Mouse (Mus musculus) forebrain, embryonic 13.5 days (tissue): ENCODE measurements at regions not wholly inside any gene's neighbourhood (a gene's known extent, or its start where the extent isn't known, plus 50 kb on each side); places are given as distances from the start of the nearest gene placed in this dataset.
A peak's percentile ranks its signal among the peaks of the same experiment; 100 is the strongest.

ENCODE experiments used
- ATAC-seq: fragments of 200-750 bp; cut with Nextera tagmentation; 2 replicates; pipeline ENCODE4 v1.8.0; 2017
- H3K27ac ChIP-seq: fragments of 300-500 bp; sonication (generic); 2 replicates; pipeline ENCODE4 v1.5.1; 2015; ENCODE audit warnings: inconsistent platforms, mild to moderate bottlenecking, moderate library complexity
- H3K27me3 ChIP-seq: fragments of 300-500 bp; sonication (generic); 2 replicates; pipeline ENCODE4 v1.6.1; 2015; ENCODE audit warnings: mild to moderate bottlenecking, inconsistent platforms
- H3K36me3 ChIP-seq: fragments of 300-500 bp; sonication (generic); 2 replicates; pipeline ENCODE4 v1.6.1; 2015; ENCODE audit warnings: mild to moderate bottlenecking, inconsistent platforms; ENCODE audit not compliant: poor library complexity, severe bottlenecking
- H3K4me1 ChIP-seq: fragments of 300-500 bp; sonication (generic); 2 replicates; pipeline ENCODE4 v1.6.1; 2015; ENCODE audit warnings: inconsistent platforms
- H3K4me2 ChIP-seq: fragments of 300-500 bp; sonication (generic); 2 replicates; pipeline ENCODE4 v1.6.1; 2015; ENCODE audit warnings: inconsistent platforms, mild to moderate bottlenecking, moderate library complexity
- H3K4me3 ChIP-seq: fragments of 300-500 bp; sonication (generic); 2 replicates; pipeline ENCODE4 v1.5.1; 2015; ENCODE audit warnings: mild to moderate bottlenecking, inconsistent platforms
- H3K9ac ChIP-seq: fragments of 300-500 bp; sonication (generic); 2 replicates; pipeline ENCODE4 v1.6.1; 2015; ENCODE audit warnings: mild to moderate bottlenecking, inconsistent platforms
- H3K9me3 ChIP-seq: fragments of 300-500 bp; sonication (generic); replicated peaks from 2 replicates; pipeline ENCODE4 v1.6.1; 2016; ENCODE audit warnings: inconsistent platforms
- WGBS: fragments of 180-500 bp; shearing (Covaris S2); methylation state at CpG from one replicate; pipeline ENCODE4 v1.1.7; 2015; 5-methylcytosine and 5-hydroxymethylcytosine counted together

DNA sequence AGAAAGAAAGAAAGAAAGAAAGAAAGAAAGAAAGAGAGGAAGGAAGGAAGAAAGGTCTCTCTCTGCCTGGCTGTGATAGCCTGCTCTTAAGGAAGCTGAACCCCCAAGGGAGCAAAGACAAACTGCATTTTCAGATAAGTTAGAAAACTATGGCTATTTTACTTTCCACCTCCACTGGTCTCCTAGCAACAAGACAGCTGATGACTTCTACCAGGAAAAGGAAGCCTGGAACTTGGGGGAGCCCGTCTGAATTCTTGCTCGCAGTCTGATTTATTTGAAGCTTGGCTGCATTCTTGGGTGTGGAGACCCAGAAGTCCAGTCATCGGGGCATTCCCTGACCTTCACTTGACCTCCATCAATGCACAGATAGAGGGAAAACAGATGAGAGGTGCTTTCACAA, 1406.1 kb upstream of the A1bg start:
- Histone ChIP-seq H3K9me3 (no peaks in the 10 kb centered on the region), H3K36me3 (no peaks in the 10 kb centered on the region), H3K4me2 (no peak overlapping the region), H3K27ac (no peak overlapping the region), H3K4me1 (no peaks in the 10 kb centered on the region), H3K4me3 (no peak overlapping the region), H3K9ac (no peak overlapping the region), H3K27me3 (no peaks in the 10 kb centered on the region)
- no peak for ATAC-seq
- 48% methylated on average over 3 of the region's 3 CpGs for WGBS

DNA sequence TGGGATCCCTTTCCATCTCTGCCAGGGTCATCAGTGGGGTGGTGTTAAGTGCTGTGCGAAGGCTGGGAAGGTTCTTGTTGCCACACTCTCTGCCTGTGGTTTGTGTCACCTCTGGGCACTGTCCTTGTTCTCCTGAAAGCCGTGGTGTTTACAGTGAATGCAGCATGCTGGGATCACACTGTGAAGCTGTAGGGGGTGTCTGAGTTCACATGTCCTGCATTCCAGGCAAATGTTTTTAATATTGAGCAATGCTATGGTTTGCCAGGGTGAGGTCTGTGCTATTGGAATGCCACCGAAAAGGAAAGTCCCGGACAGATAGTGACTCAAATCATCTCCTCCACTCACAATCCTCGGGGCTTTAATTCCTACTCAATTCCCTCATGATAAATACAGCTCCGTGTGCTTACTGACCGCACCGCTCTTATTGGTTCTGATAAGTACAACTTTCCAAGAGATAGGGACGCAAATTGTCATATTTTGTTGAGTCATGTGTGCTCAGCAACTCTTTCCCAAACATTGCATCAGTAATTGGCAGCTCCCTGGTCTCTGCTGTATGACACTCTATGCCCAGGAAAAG, 1405.6 kb upstream of the A1bg start:
- H3K27ac ChIP-seq, result no peak overlapping the region
- H3K9me3 ChIP-seq, result no peaks in the 10 kb centered on the region
- no peak overlapping the region for H3K4me2 ChIP-seq
- H3K9ac ChIP-seq, result no peak overlapping the region
- H3K36me3 ChIP-seq, result no peaks in the 10 kb centered on the region
- no peaks in the 10 kb centered on the region for H3K27me3 ChIP-seq
- H3K4me1 ChIP-seq, result no peaks in the 10 kb centered on the region
- no peak overlapping the region for H3K4me3 ChIP-seq
- WGBS, result 73% methylated on average over 9 of the region's 9 CpGs
- ATAC-seq, result no peak

DNA sequence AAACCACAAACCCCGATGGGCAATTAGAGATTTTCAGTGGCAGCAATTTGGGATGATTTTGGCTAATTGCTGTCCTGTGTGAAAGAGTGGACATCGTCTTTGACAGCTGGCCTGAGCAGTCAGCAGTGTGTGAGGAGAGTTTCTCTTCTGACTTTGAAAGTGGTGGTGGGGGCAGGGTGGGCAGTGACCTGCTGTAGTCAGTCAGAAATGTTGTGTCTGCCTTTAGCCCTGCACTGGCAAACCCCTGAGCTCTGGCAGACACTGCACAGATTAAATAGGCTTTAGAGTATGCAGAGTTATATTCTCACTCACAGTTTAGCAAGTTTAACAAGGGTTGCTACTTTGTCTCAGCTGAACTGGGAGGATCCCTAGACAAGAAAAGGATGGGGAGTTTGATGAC, 1404.7 kb upstream of the A1bg start:
- Histone ChIP-seq H3K4me2 (no peak overlapping the region), H3K9ac (no peak overlapping the region), H3K4me1 (no peaks in the 10 kb centered on the region), H3K27me3 (no peaks in the 10 kb centered on the region), H3K27ac (no peak overlapping the region), H3K36me3 (no peaks in the 10 kb centered on the region), H3K4me3 (no peak overlapping the region), H3K9me3 (no peaks in the 10 kb centered on the region)
- no peak for ATAC-seq
- WGBS, result 52% methylated on average over 2 of the region's 2 CpGs

DNA sequence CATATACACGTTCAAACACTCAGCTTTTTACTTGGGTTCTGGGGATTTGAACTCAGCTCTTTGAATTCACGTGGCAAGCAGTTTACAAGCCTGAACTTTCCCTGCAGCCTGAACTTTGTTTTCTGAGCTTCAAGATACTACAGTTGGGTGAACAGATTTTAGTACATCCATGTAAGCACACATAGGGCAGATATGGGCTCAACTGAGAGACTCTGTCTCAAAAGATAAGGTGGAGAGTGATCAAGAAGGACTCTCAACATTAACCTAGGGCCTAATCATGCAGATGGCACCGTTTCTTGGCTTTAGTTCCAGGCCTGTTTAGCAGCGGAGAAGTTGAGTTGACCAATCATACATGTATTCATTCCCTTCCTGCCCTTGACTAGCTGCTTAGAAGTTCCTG, 1403.7 kb upstream of the A1bg start:
- Histone ChIP-seq H3K9ac (no peak overlapping the region), H3K27me3 (no peaks in the 10 kb centered on the region), H3K36me3 (no peaks in the 10 kb centered on the region), H3K4me3 (no peak overlapping the region), H3K9me3 (no peaks in the 10 kb centered on the region), H3K4me1 (no peaks in the 10 kb centered on the region), H3K27ac (no peak overlapping the region), H3K4me2 (no peak overlapping the region)
- WGBS, result 90% methylated on average over 4 of the region's 4 CpGs
- ATAC-seq, result no peak

DNA sequence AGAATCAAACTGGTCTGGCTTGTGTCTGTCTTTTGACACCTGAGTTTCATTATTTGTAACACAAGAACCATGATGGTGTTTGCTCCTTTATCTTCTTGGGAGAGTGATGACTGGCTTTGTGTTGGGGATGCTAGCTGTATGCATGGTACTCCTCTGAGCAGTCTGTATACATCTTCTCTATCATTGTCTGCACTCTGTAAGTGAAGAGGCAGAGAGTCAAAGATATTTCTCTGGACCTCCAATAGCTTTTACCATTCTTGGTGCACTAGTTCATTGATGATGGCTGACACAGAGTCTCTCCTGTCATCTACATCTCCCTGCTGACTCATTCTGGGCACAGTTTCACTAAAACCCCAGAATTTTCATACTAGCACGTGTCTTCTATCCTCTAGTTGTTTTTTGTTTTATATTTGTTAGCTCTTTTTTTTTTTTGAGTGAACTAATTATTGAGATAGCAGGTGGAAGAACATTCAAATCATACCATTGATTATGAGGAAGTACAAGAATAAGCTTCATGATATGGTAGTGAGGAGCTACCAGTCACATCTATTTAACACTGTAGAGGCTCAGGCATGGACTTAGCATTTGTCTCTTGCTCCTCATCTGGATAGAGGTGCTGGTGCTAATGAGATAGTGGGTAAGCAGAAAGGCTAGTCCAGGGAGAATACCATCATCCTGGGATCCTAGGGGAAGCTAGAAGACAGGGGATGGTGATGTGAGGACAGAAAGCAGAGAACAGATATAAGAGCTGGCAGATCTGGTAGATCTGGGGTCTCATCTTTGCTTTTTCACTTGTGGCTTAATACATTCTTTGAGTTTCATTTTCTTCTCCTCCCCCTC, 1402.9 kb upstream of the A1bg start:
- WGBS, result 83% methylated on average over 1 of the region's 1 CpGs
- Histone ChIP-seq H3K4me3 (no peak overlapping the region), H3K9ac (no peak overlapping the region), H3K4me1 (no peaks in the 10 kb centered on the region), H3K27ac (no peak overlapping the region), H3K4me2 (no peak overlapping the region), H3K27me3 (no peaks in the 10 kb centered on the region), H3K36me3 (no peaks in the 10 kb centered on the region), H3K9me3 (no peaks in the 10 kb centered on the region)
- no peak for ATAC-seq

DNA sequence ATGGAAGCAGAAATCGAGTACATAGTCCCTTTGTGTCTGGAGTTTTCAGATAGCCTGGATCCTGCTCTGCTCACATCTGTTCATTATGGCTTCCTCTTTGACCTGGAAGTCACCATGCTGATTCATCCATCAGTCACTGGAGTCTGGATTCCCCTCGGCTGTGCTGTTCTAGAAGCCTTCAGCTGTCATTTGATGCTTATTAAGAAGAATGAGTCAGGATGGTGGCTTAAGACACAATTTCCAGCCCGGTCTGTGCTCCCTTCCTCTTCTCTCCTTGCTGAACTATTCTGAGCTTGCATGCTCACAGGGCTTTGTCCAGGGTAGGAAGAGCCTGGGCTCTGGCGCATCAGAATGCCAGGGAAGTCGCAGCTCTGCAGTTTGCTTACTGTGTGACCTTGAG, 1398.2 kb upstream of the A1bg start:
- ATAC-seq, result no peak
- Histone ChIP-seq H3K4me2 (no peak overlapping the region), H3K9me3 (no peaks in the 10 kb centered on the region), H3K27me3 (no peaks in the 10 kb centered on the region), H3K36me3 (no peaks in the 10 kb centered on the region), H3K9ac (no peak overlapping the region), H3K27ac (no peak overlapping the region), H3K4me1 (no peaks in the 10 kb centered on the region), H3K4me3 (no peak overlapping the region)
- 78% methylated on average over 5 of the region's 5 CpGs for WGBS

DNA sequence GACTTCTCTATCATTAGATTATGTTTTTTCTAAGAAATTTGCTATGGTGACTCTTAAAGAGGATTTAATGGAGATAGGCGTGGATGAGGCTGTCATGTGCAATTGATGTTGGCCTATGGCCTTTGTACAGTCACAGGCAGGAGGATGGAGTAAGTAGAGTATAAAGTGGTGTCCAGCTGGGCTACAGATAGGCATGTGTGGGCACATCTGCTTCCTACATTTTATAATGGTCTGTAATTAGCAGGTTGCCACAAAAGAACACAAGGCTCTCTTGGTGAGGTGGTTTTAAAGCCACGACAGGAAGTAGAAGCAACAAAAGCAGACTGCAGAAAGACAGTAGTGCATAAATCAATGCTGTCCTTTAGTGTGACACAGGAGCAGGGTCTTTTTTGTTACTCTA, 1391.6 kb upstream of the A1bg start:
- Histone ChIP-seq H3K27me3 (no peaks in the 10 kb centered on the region), H3K9ac (no peak overlapping the region), H3K4me2 (no peak overlapping the region), H3K4me1 (no peaks in the 10 kb centered on the region), H3K27ac (no peak overlapping the region), H3K9me3 (no peaks in the 10 kb centered on the region), H3K36me3 (no peaks in the 10 kb centered on the region), H3K4me3 (no peak overlapping the region)
- 38% methylated on average over 2 of the region's 2 CpGs for WGBS
- ATAC-seq, result peak; percentile 33; the same call in 1 of the 2 replicates

DNA sequence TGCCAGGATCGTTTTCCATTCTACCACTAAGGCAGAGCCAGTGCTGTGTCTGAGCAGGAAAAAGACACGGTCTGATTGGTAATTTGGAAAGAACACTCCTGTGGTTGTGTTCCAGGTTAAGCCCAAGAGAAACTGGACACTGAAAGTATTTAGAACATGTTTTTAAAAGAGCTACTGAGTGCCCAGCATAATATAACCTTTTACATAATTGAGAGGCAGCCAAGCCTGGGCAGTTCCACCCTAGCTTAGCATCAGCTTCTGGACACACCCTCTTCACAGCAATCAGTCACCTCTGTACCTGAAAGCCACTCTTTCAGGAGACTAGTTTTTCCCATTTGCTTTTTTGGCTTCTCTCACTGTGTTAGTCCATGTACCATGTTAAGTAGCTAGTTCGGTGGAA, 1379.4 kb upstream of the A1bg start:
- H3K4me1 ChIP-seq, result no peaks in the 10 kb centered on the region
- H3K36me3 ChIP-seq, result no peaks in the 10 kb centered on the region
- WGBS, result 92% methylated on average over 3 of the region's 3 CpGs
- no peaks in the 10 kb centered on the region for H3K9me3 ChIP-seq
- H3K27ac ChIP-seq, result no peak overlapping the region
- no peak overlapping the region for H3K4me2 ChIP-seq
- no peak overlapping the region for H3K9ac ChIP-seq
- no peak overlapping the region for H3K4me3 ChIP-seq
- ATAC-seq, result no peak
- H3K27me3 ChIP-seq, result no peaks in the 10 kb centered on the region

DNA sequence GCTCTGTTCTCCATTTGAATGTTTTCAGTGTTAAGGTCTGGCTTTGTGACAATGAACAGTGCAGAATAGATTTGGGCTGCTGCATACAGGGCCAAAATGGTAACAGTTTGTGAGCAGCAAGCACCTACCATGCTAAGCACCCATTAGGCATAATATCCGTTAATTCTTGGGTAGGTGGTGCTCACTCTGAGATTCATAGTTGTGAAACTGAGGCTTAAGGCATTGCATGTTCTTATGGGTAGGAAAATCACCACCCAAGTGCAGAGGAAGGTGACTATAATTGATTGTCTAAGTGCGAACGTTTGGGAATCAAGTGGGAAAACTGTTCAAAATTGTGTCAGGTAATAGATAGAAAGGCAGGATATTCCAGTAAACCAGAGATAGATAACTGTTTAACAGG, 1378.8 kb upstream of the A1bg start:
- no peaks in the 10 kb centered on the region for H3K9me3 ChIP-seq
- no peak for ATAC-seq
- no peaks in the 10 kb centered on the region for H3K27me3 ChIP-seq
- no peaks in the 10 kb centered on the region for H3K36me3 ChIP-seq
- no peak overlapping the region for H3K27ac ChIP-seq
- WGBS, result 94% methylated on average over 3 of the region's 3 CpGs
- H3K4me2 ChIP-seq, result no peak overlapping the region
- H3K4me1 ChIP-seq, result no peaks in the 10 kb centered on the region
- no peak overlapping the region for H3K9ac ChIP-seq
- no peak overlapping the region for H3K4me3 ChIP-seq

DNA sequence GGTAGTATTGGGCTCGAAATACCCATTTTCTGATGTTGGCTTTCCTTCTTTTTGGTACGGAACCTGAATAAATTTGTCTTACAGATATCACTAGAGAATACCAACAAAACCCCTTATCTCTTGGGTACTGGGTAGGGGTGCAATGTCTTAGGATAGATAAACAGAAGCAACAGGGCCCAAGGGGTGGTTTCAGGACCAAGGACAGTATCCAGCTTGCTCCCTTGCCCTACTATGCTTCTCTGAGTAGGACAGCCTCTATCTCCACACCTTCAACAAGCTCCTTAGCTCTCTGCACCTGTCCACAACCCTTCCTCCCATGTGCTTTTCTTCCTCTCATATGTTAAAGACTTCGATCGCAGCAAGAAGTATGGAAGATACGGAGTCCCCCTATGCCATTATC, 1374.3 kb upstream of the A1bg start:
- Histone ChIP-seq H3K4me2 (no peak overlapping the region), H3K4me1 (peaks cover 11% of the 10 kb centered on the region), H3K9me3 (no peaks in the 10 kb centered on the region), H3K4me3 (no peak overlapping the region), H3K9ac (no peak overlapping the region), H3K36me3 (no peaks in the 10 kb centered on the region), H3K27ac (no peak overlapping the region), H3K27me3 (no peaks in the 10 kb centered on the region)
- 85% methylated on average over 5 of the region's 5 CpGs for WGBS
- no peak for ATAC-seq

DNA sequence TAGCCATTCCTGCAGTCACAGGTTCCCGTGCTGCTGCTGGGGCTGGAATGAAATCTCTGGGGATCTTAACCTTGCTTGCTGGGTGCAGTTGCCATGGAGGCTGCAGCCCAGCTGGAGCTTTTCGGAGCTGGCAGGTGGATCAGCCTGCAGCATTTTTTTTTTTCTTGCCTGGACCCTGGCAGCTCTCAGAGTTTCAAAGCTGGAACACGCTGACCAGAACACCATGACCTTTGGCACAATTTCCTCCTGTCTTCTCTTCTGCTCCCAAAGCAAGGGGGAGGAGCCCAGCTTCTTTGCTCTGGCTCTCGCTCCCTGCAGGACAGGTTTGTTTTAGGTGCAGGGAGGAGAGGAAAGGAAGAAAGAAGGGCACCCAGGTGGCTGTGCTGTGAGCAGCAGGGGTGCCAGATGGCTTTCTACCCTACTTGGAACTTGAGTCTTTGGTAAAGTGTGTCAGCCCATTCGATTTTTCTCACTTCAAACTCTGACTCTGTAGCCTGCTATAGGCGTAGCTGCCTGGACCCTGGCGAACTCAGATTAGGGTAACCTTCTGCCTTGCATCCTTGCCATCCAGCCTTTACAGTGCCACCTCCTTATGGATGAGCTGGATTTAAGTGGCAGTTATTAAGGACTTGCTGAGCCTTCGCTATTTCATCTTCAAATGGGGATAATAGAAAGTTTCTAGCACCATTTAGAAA, 1372.6 kb upstream of the A1bg start:
- WGBS, result 37% methylated on average over 8 of the region's 8 CpGs
- Histone ChIP-seq H3K4me1 (peaks cover 11% of the 10 kb centered on the region), H3K27me3 (no peaks in the 10 kb centered on the region), H3K4me3 (no peak overlapping the region), H3K27ac (no peak overlapping the region), H3K9ac (0 out of 2 replicates have a peak overlapping the region, but pooled peaks have one; percentile 30), H3K36me3 (no peaks in the 10 kb centered on the region), H3K4me2 (no peak overlapping the region), H3K9me3 (no peaks in the 10 kb centered on the region)
- ATAC-seq, result peak; percentile 59; the same call in 1 of the 2 replicates

DNA sequence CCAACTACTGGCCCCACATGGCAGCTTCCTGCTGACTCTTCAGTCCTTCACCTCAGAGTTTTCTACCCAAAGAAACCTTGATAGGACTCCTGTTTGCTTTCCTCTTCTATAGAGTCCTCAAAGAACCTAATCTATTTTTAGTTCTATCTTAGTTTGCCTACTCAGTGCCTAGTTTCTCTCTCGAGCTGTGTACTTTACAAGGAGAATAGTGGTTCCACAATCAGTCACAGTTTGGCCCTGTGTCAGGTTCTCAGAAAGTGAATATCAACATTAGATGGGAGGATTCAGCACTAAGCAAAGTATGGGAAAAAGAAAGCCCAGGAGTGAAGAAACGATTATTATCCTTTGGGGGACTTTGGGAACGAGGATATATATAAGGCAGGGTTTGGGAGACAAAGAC, 1372.0 kb upstream of the A1bg start:
- H3K4me2 ChIP-seq, result no peak overlapping the region
- H3K27me3 ChIP-seq, result no peaks in the 10 kb centered on the region
- H3K9me3 ChIP-seq, result no peaks in the 10 kb centered on the region
- WGBS, result 62% methylated on average over 3 of the region's 3 CpGs
- no peak overlapping the region for H3K27ac ChIP-seq
- H3K4me1 ChIP-seq, result peaks cover 11% of the 10 kb centered on the region
- ATAC-seq, result no peak
- no peak overlapping the region for H3K4me3 ChIP-seq
- H3K36me3 ChIP-seq, result no peaks in the 10 kb centered on the region
- H3K9ac ChIP-seq, result no peak overlapping the region
